ENCODE assay signal across 10 mouse cellular contexts in genomic region chr14:19737568-19737967, GRCm38 (mm10). TPM values are rescaled to one million over a fixed set of nuclear protein-coding genes. Genes with fewer than 3 reads are reported as not detected.
DNase-seq lines count a peak whose midpoint lies in the region; ATAC-seq and TF ChIP-seq lines count a peak whose summit lies in the region.
"Had no signal": no experiment of that assay in that cellular context is flagged by ENCODE, and none has a peak within 500 bp of the region (broad histone marks: within the 10 kb centered on the region; RNA-seq: fewer than 3 reads in every experiment).

No protein-coding gene starts in this region.

- peaks cover 18% of the 10 kb centered on the region for H3K4me1 ChIP-seq in heart, embryonic 13.5 days
- H3K4me1 ChIP-seq in midbrain, embryonic 10.5 days: peaks cover 26% of the 10 kb centered on the region
- H3K4me1 ChIP-seq in midbrain, embryonic 15.5 days: peaks cover 6% of the 10 kb centered on the region; the same call in 1 of the 2 replicates
- peaks cover 3% of the 10 kb centered on the region for H3K4me1 ChIP-seq in hindbrain, embryonic 16.5 days (ENCODE audit: control insufficient read depth, insufficient read depth, low read depth, low read length)
- peaks cover 3% of the 10 kb centered on the region for H3K4me1 ChIP-seq in stomach, postnatal 0 days (replicated peaks; ENCODE audit: control insufficient read depth, insufficient read depth)

- H3K4me2 ChIP-seq in heart, embryonic 13.5 days: no peak overlapping the region
- H3K4me2 ChIP-seq in midbrain, embryonic 15.5 days: no peak overlapping the region
- H3K4me2 ChIP-seq in hindbrain, embryonic 16.5 days (ENCODE audit: low read length): no peak overlapping the region
- H3K4me2 ChIP-seq in stomach, postnatal 0 days (replicated peaks; ENCODE audit: low read depth): no peak overlapping the region; the same call in 1 of the 2 replicates
- H3K4me2 ChIP-seq: midbrain, embryonic 13.5 days had no signal

- intact Hi-C loops in heart, postnatal 10 days (cut with DNase I): no loop called here

- H3K9ac ChIP-seq in heart, embryonic 13.5 days: no peak overlapping the region
- H3K9ac ChIP-seq in midbrain, embryonic 15.5 days: no peak overlapping the region
- no peak overlapping the region for H3K9ac ChIP-seq in hindbrain, embryonic 16.5 days (ENCODE audit: low read depth, low read length)
- H3K9ac ChIP-seq in stomach, postnatal 0 days (ENCODE audit: low read length): peak overlapping the region; percentile 13; the same call in 1 of the 2 replicates
- H3K9ac ChIP-seq: midbrain, embryonic 13.5 days had no signal

- no peaks in the 10 kb centered on the region for H3K36me3 ChIP-seq in heart, embryonic 13.5 days
- H3K36me3 ChIP-seq in midbrain, embryonic 10.5 days: no peaks in the 10 kb centered on the region
- H3K36me3 ChIP-seq in midbrain, embryonic 15.5 days (replicated peaks): no peaks in the 10 kb centered on the region
- no peaks in the 10 kb centered on the region for H3K36me3 ChIP-seq in hindbrain, embryonic 16.5 days (ENCODE audit: control insufficient read depth, insufficient read depth, low read length)
- H3K36me3 ChIP-seq in stomach, postnatal 0 days (ENCODE audit: control insufficient read depth, insufficient read depth, low read length): no peaks in the 10 kb centered on the region
- H3K36me3 ChIP-seq: midbrain, embryonic 13.5 days had no signal

- H3K27me3 ChIP-seq in heart, embryonic 13.5 days (replicated peaks): no peaks in the 10 kb centered on the region
- H3K27me3 ChIP-seq in midbrain, embryonic 10.5 days (ENCODE audit: low read depth, poor library complexity, severe bottlenecking): peaks cover 5% of the 10 kb centered on the region; the same call in 1 of the 2 replicates
- H3K27me3 ChIP-seq in midbrain, embryonic 15.5 days (replicated peaks): no peaks in the 10 kb centered on the region
- H3K27me3 ChIP-seq in hindbrain, embryonic 16.5 days (replicated peaks; ENCODE audit: control insufficient read depth, insufficient read depth, low read length): no peaks in the 10 kb centered on the region
- H3K27me3 ChIP-seq in stomach, postnatal 0 days (ENCODE audit: control insufficient read depth, insufficient read depth, low read length): no peaks in the 10 kb centered on the region
- H3K27me3 ChIP-seq: midbrain, embryonic 13.5 days had no signal

- TF ChIP-seq EP300 in stomach, postnatal 0 days (optimal IDR thresholded peaks at IDR 0.05): no peak

- no peak overlapping the region for H3K4me3 ChIP-seq in heart, embryonic 13.5 days
- H3K4me3 ChIP-seq in midbrain, embryonic 10.5 days: no peak overlapping the region
- H3K4me3 ChIP-seq in midbrain, embryonic 15.5 days: no peak overlapping the region
- no peak overlapping the region for H3K4me3 ChIP-seq in hindbrain, embryonic 16.5 days (ENCODE audit: low read length)
- H3K4me3 ChIP-seq in stomach, postnatal 0 days (ENCODE audit: low read depth, low read length): no peak overlapping the region
- H3K4me3 ChIP-seq: midbrain, embryonic 13.5 days had no signal

- peak overlapping the region; percentile 65 for H3K27ac ChIP-seq in heart, embryonic 13.5 days (replicated peaks)
- peak overlapping the region; percentile 69; the same call in 1 of the 2 replicates for H3K27ac ChIP-seq in midbrain, embryonic 10.5 days (replicated peaks)
- H3K27ac ChIP-seq in midbrain, embryonic 15.5 days: no peak overlapping the region
- peak overlapping the region; percentile 64; the same call in 1 of the 2 replicates for H3K27ac ChIP-seq in hindbrain, embryonic 16.5 days (ENCODE audit: low read depth, low read length)
- H3K27ac ChIP-seq in stomach, postnatal 0 days (replicated peaks): peak overlapping the region; percentile 53

- H3K9me3 ChIP-seq in heart, embryonic 13.5 days: no peaks in the 10 kb centered on the region
- H3K9me3 ChIP-seq in midbrain, embryonic 10.5 days (replicated peaks): no peaks in the 10 kb centered on the region
- H3K9me3 ChIP-seq in midbrain, embryonic 15.5 days: no peaks in the 10 kb centered on the region
- no peaks in the 10 kb centered on the region for H3K9me3 ChIP-seq in hindbrain, embryonic 16.5 days (ENCODE audit: control insufficient read depth, low read length)
- no peaks in the 10 kb centered on the region for H3K9me3 ChIP-seq in stomach, postnatal 0 days (ENCODE audit: control insufficient read depth, low read length)
- H3K9me3 ChIP-seq: midbrain, embryonic 13.5 days had no signal

- TF ChIP-seq CTCF in stomach, postnatal 0 days (IDR thresholded peaks at IDR 0.05; ENCODE audit: low read depth): no peak

- ATAC-seq in heart, embryonic 13.5 days (ENCODE audit: extremely low read depth, insufficient number of reproducible peaks, low FRiP score, low TSS enrichment): no peak
- no peak for ATAC-seq in midbrain, embryonic 15.5 days (replicated peaks)
- ATAC-seq in hindbrain, embryonic 16.5 days: no peak
- no peak for ATAC-seq in stomach, postnatal 0 days (ENCODE audit: low FRiP score, low TSS enrichment)
- ATAC-seq: midbrain, embryonic 13.5 days had no signal

- no peak for DNase-seq in heart, postnatal 10 days
- no peak for DNase-seq in midbrain, embryonic 10.5 days (ENCODE audit: low spot score)
- DNase-seq in stomach, postnatal 0 days (ENCODE audit: low spot score): no peak
- DNase-seq in adipocyte (ENCODE audit: low spot score): no peak
- no peak for DNase-seq in embryo, embryonic 11 days
- DNase-seq: gastrocnemius, postnatal 10 days had no signal

RNA-seq across cellular contexts. Expression of gene Nid2, which starts 13.5 kb away (rescaled TPM):
- polyA plus RNA-seq in heart, embryonic 13.5 days (2015; fragmentation: Nextera tagmentation; extraction: Ambion mirVana): 124 and 138 TPM in 2 replicates
- total RNA-seq in heart, postnatal 10 days (2021): 100 to 1,000 TPM; 109 to 116 TPM
- 41.0 and 41.6 TPM in 2 replicates for polyA plus RNA-seq in midbrain, embryonic 10.5 days (2016; fragmentation: Nextera tagmentation; extraction: Ambion mirVana)
- 41.0 and 44.4 TPM in 2 replicates for polyA plus RNA-seq in midbrain, embryonic 15.5 days (2015; fragmentation: Nextera tagmentation; extraction: Ambion mirVana)
- polyA plus RNA-seq in hindbrain, embryonic 16.5 days (2015; fragmentation: Nextera tagmentation; extraction: Ambion mirVana): 33.7 and 58.6 TPM in 2 replicates
- polyA plus RNA-seq in stomach, postnatal 0 days (2015; fragmentation: Nextera tagmentation; extraction: Ambion mirVana): 13.5 and 16.4 TPM in 2 replicates
